Mouse (Mus musculus) kidney, embryonic 16.5 days (tissue): Measurements from ENCODE around the gene Tmem235. TPM values are rescaled to one million over a fixed set of nuclear protein-coding genes. Genes with fewer than 3 reads are reported as not detected.
A peak's percentile ranks its signal among the peaks of the same experiment; 100 is the strongest.

ENCODE experiments used
- ATAC-seq: fragments of 200-750 bp; cut with Nextera tagmentation; 2 replicates; pipeline ENCODE4 v1.8.0; 2017; ENCODE audit warnings: moderate TSS enrichment; ENCODE audit not compliant: low FRiP score, low TSS enrichment
- H3K27ac ChIP-seq: fragments of 300-500 bp; sonication (generic); 2 replicates; pipeline ENCODE4 v1.5.1; 2014; ENCODE audit warnings: low read length
- H3K27me3 ChIP-seq: fragments of 300-500 bp; sonication (generic); 2 replicates; pipeline ENCODE4 v1.6.1; 2014; ENCODE audit warnings: low read length, control low read depth, mixed read lengths; ENCODE audit not compliant: insufficient read depth
- H3K36me3 ChIP-seq: fragments of 300-500 bp; sonication (generic); 2 replicates; pipeline ENCODE4 v1.6.1; 2014; ENCODE audit warnings: low read length, control low read depth, mixed read lengths; ENCODE audit not compliant: insufficient read depth
- H3K4me1 ChIP-seq: fragments of 300-500 bp; sonication (generic); 2 replicates; pipeline ENCODE4 v1.6.1; 2014; ENCODE audit warnings: low read length, control low read depth, mixed read lengths; ENCODE audit not compliant: insufficient read depth
- H3K4me2 ChIP-seq: fragments of 300-500 bp; sonication (generic); replicated peaks from 2 replicates; pipeline ENCODE4 v1.6.1; 2014; ENCODE audit warnings: low read depth, low read length
- H3K4me3 ChIP-seq: fragments of 300-500 bp; sonication (generic); 2 replicates; pipeline ENCODE4 v1.5.1; 2014; ENCODE audit warnings: mild to moderate bottlenecking, low read length
- H3K9ac ChIP-seq: fragments of 300-500 bp; sonication (generic); replicated peaks from 2 replicates; pipeline ENCODE4 v1.6.1; 2014; ENCODE audit warnings: low read length
- H3K9me3 ChIP-seq: fragments of 300-500 bp; sonication (generic); 2 replicates; pipeline ENCODE4 v1.6.1; 2016; ENCODE audit warnings: low read length, control low read depth
- WGBS: fragments of 180-500 bp; shearing (Covaris S2); extraction: QIAGEN DNeasy Blood & Tissue Kit; methylation state at CpG from one replicate; pipeline ENCODE4 v1.1.7; 2014; 5-methylcytosine and 5-hydroxymethylcytosine counted together
- polyA plus RNA-seq: library from polyadenylated mRNA; unstranded; fragments of >200 nt; fragmentation: Nextera tagmentation; extraction: Ambion mirVana; gene quantifications from 2 replicates; pipeline ENCODE4 v1.2.1, GENCODE M21; 2015

The Tmem235 gene
- polyA plus RNA-seq, 1 experiment from 2014 or later: not detected

DNA sequence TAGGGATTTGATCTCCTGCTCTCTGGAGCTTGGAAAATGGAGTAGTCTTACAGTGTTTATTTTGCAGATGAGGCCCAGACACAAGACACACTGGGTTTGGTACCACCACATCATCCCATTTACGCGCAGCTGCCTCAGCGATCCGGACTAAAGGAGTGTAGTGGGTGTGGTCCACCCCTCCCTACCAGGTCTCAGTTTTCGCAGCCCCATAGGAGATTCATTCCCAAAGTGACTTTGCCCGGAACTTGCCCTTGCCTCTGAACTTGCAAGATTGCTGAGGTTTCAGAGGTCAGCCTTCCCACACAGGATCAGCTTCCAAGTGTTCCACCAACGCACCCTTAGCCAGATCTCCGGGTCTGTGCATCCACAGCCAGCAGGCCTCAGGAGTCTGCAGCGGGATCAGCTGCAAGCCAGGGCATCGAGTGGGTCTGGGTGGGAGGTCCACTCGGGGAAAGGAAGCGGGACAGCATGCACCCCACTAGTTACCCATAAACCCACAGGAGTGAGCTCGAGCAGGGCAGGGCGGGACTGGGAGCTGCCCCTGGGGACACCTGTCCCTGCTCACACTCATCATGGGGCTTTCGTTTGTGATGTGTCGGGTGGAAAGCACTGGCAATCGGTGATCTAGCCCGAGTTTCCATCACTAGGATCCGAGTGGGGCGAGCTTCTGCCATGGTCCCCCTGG is 27.8 kb downstream of the Tmem235 start:
- WGBS: 19% methylated on average over 20 of the region's 20 CpGs
- no peak for ATAC-seq

DNA sequence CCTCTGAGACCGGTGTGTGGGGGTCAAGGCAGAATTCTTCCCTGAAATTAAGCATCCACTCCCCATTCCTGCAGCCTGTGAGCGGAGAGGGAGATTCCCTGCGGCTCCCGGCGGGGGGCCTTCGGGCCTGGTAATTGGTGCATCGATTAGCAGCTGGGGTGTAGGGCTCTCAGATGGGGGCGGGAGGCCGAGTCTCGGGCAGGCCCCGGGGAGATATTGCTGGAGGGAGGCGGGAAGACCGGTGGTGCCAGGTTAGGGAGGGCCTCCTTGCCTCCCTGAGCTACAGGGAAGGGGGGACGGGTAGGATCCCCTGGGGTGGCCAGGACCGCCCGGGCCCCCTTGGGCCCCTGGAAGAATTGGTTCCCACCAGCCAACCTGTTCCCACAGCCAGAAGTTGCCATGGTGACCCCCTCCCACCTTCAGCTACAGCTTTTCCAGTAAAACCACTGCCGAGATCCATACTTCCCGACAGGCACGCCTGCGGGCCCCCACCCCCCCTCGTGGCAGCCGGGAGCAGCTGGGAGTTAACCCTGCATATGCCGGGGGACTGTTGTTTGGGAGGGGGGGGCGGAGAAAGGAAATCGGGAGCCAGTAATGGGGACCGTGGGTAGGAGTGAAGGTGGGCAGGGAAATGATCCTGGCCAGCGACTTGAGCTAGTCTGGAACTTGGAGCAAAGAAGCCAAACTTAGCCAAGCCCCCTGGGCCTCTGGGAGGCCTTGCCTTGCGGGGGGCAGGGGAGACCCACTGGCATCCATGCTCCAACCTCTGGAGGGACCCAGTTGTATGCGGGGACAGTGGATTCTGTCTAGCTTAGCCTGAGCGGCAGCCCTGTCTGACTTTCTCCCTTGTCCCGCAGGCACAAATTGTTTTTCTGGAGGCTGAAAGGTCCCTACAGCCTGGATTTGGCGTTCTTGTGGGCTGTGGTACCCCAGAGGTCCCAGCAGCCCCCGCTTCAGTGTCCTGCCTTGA is 28.6 kb downstream of the Tmem235 start:
- ATAC-seq: no peak; the same call in 1 of the 2 replicates
- peak overlapping the region; percentile 61; the same call in 1 of the 2 replicates for H3K27ac ChIP-seq
- peak overlapping the region; percentile 55 for H3K9ac ChIP-seq
- peak overlapping the region; percentile 50 for H3K4me2 ChIP-seq
- H3K36me3 ChIP-seq: no peaks in the 10 kb centered on the region
- peaks cover 12% of the 10 kb centered on the region; the same call in 1 of the 2 replicates for H3K27me3 ChIP-seq
- 7% methylated on average over 33 of the region's 33 CpGs for WGBS
- peak overlapping the region; percentile 21 for H3K4me3 ChIP-seq
- H3K4me1 ChIP-seq: peaks cover 40% of the 10 kb centered on the region
- no peaks in the 10 kb centered on the region for H3K9me3 ChIP-seq

More for the DNA sequence above, 27.8 kb downstream of the Tmem235 start:
- Histone ChIP-seq H3K27me3 (peaks cover 12% of the 10 kb centered on the region; the same call in 1 of the 2 replicates), H3K4me1 (peaks cover 40% of the 10 kb centered on the region), H3K36me3 (no peaks in the 10 kb centered on the region), H3K9me3 (no peaks in the 10 kb centered on the region), H3K9ac (peak overlapping the region; percentile 55; the same call in 1 of the 2 replicates), H3K4me2 (peak overlapping the region; percentile 50), H3K27ac (no peak overlapping the region), H3K4me3 (no peak overlapping the region)

DNA sequence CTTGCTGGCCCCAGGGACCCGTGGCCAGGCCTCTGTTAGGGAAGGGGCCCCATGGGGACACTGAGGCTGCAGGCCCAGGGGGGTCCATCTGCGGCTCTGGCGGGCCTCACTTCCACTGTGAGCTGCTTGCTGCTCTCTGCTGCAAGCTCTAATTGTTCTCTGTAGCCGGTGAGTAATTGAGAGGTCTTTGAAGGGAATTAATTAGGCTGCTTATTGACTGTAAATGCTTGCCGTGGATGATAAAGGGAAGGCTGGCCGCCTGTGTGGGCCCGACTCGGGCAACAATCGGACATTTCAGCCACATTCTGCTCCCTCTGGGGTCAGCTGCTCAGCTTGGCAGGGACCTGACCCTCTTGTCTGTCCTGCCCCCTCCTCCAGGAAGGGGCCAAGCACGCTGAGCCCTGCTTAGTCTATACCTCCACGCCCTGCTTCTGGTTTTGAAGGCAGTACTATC is 29.4 kb downstream of the Tmem235 start:
- Histone ChIP-seq H3K4me3 (no peak overlapping the region), H3K4me2 (peak overlapping the region; percentile 50; the same call in 1 of the 2 replicates)

DNA sequence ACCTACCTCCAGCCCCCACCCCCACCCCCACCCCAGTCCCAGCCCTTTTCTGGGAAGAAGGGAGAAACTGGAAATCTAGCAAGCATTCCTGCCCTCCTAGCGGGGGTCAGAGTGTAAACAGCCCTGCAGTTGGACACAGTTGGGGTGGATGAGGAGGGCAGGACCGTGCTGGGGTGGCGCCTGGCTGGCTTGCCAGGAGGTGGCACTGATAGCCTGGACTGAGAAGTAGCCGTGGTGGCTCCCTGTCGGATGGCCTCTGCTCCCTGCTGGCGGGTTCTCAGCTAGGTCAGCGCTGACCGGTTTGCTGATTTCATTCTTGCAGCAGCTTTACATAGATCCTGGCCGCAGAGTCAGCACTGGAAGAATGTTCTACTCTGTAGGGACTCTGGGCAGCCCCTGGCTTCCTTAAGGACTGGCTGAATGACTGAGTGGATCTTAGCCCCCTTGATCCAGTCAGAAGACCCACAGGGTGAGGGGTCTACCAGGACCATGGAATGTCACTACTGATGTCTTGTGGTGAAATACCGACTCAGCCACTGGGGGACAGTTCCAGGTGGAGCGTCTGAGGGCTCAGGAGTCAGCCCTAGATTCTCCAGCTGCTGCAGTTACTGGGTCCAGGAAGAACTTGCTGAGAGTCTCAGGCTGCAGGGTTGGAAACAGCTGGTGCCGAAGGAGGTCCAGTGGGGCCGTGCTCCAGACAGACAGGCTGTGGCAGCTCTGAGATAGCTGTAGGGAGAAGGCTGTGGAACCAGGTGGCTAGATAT is 30.1 kb downstream of the Tmem235 start:
- no peak overlapping the region for H3K27ac ChIP-seq
- H3K4me3 ChIP-seq: no peak overlapping the region
- no peaks in the 10 kb centered on the region for H3K9me3 ChIP-seq
- H3K36me3 ChIP-seq: no peaks in the 10 kb centered on the region
- WGBS: 27% methylated on average over 13 of the region's 13 CpGs
- no peak overlapping the region for H3K4me2 ChIP-seq
- peaks cover 12% of the 10 kb centered on the region; the same call in 1 of the 2 replicates for H3K27me3 ChIP-seq
- peaks cover 40% of the 10 kb centered on the region for H3K4me1 ChIP-seq
- peak; percentile 76 for ATAC-seq
- no peak overlapping the region for H3K9ac ChIP-seq

More for the DNA sequence above, 29.4 kb downstream of the Tmem235 start:
- Histone ChIP-seq H3K9me3 (no peaks in the 10 kb centered on the region), H3K9ac (peak overlapping the region; percentile 55), H3K27ac (peak overlapping the region; percentile 61), H3K36me3 (no peaks in the 10 kb centered on the region), H3K27me3 (peaks cover 12% of the 10 kb centered on the region; the same call in 1 of the 2 replicates), H3K4me1 (peaks cover 40% of the 10 kb centered on the region)
- WGBS: 15% methylated on average over 11 of the region's 11 CpGs
- peak; percentile 32; the same call in 1 of the 2 replicates for ATAC-seq

DNA sequence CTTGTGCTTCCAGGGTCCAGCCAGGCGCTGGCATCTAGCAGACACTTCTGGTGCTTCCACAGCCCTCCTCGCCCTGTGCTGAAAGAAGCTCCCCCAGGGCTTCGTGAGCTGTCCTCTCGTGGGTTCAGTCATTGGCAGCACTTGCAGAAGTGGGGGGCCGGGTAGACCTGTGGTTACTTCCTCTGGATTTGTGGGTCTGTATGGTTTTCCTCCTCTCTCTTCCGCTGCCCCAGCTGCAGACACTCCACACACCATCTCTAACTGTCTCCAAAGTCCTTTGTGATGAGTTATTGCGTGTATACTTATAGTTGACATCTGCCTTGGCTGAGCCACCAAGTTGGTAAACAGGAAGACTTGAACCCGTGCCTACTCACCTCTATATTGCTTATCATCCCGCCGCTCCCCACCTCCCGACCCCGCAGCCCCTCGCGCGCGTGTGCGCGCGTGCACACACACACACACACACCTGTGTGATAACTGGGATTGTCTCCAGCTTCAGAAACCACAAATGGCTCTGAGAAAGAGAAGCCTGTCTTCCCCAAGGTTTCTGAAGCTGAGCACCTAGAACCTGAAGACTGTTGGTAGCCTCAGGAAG is 31.1 kb downstream of the Tmem235 start:
- H3K9me3 ChIP-seq: no peaks in the 10 kb centered on the region
- no peak overlapping the region for H3K4me3 ChIP-seq
- H3K27ac ChIP-seq: no peak overlapping the region
- WGBS: 89% methylated on average over 19 of the region's 19 CpGs
- no peak overlapping the region for H3K4me2 ChIP-seq
- peaks cover 12% of the 10 kb centered on the region; the same call in 1 of the 2 replicates for H3K27me3 ChIP-seq
- no peak overlapping the region for H3K9ac ChIP-seq
- H3K4me1 ChIP-seq: peaks cover 37% of the 10 kb centered on the region
- ATAC-seq: no peak
- no peaks in the 10 kb centered on the region for H3K36me3 ChIP-seq

DNA sequence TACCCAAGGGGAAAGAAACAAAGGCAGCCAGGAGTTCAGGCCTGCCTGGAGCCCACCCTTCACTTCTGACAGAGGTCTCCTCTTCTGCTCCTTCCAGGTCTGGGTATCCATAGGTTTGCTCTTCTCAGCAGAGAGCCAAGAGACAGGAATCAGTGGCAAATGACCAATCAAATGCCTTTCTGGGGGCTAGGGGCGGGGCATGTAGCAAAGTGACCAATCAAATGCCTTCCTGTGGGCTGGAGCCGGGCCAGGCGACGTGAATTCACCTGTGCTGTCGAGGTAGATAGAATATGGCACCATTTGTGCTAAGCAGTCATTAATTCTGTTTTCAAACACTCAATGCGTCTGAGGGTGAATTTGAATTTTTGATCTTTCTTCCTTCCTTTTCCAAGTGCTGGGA is 31.6 kb downstream of the Tmem235 start:
- Histone ChIP-seq H3K9ac (no peak overlapping the region), H3K4me2 (no peak overlapping the region), H3K36me3 (no peaks in the 10 kb centered on the region), H3K4me1 (peaks cover 37% of the 10 kb centered on the region), H3K9me3 (no peaks in the 10 kb centered on the region), H3K27ac (no peak overlapping the region), H3K4me3 (no peak overlapping the region), H3K27me3 (peaks cover 12% of the 10 kb centered on the region; the same call in 1 of the 2 replicates)
- 63% methylated on average over 6 of the region's 6 CpGs for WGBS
- no peak for ATAC-seq

DNA sequence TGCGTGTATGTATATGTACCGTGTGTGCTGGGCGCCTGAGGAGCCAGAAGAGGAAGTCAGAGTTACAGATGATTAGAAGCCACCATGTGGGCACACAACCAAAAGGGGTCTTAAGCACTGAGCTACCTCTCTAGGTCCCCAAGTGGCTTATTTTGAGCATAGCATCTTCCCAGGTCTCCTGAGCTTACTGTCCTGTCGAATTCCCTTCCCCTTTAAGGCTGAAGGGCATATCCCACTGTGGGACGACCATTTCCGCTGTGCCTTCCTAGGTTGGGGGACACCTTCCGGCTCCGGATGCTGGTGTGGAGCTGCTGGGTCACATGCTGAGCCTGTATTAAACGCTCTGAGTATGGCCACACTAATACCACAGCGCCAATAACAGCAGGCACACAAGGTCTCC is 34.1 kb downstream of the Tmem235 start:
- Histone ChIP-seq H3K36me3 (no peaks in the 10 kb centered on the region), H3K27ac (no peak overlapping the region), H3K9me3 (no peaks in the 10 kb centered on the region), H3K4me3 (no peak overlapping the region), H3K27me3 (peaks cover 9% of the 10 kb centered on the region; the same call in 1 of the 2 replicates), H3K4me2 (no peak overlapping the region), H3K9ac (no peak overlapping the region), H3K4me1 (peaks cover 21% of the 10 kb centered on the region)
- 61% methylated on average over 10 of the region's 10 CpGs for WGBS
- ATAC-seq: no peak

DNA sequence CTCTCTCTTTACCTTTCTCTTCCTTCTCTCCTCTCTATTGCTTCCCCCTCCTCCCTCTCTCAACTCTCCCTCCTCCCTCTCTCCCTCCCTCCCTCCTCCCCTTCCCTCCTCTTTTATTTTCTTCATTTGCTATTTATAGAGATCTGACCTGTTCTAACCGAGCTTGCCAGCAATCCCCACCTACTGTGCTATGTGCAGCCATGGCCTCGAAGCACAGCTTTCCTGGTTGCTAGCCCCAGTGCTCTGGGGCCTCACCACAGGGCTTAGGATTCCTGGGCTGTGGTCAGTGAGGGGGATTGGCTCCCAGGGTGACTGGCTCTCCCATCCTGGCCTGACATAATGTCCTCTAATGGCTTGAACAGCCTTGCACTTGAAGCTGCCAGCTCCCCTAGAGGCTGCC is 36.0 kb downstream of the Tmem235 start:
- WGBS: 37% methylated on average over 2 of the region's 2 CpGs
- Histone ChIP-seq H3K36me3 (no peaks in the 10 kb centered on the region), H3K4me1 (peaks cover 4% of the 10 kb centered on the region; the same call in 1 of the 2 replicates), H3K9me3 (no peaks in the 10 kb centered on the region), H3K4me3 (no peak overlapping the region), H3K4me2 (no peak overlapping the region), H3K9ac (no peak overlapping the region), H3K27me3 (peaks cover 7% of the 10 kb centered on the region; the same call in 1 of the 2 replicates), H3K27ac (no peak overlapping the region)
- ATAC-seq: no peak

DNA sequence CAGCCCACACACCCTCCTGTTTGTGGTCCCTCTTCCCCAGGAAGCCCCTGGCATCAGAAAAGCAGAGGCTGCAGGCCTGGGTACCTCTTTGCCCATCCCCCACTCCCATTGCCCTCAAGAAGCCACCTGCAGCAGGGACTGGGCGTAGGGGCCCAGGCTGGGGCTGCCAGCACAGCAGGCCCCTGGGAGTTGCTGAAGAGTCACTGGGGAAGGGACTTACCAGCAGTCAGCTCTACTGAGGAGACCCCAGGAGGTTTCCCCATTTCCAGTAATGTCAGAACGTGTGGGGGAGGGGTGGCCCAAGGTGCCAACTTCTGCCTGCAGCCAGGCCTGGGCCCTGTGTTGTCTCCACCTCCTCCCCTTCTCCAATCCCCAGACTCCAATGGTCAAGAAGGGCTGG is 41.7 kb downstream of the Tmem235 start:
- Histone ChIP-seq H3K4me3 (no peak overlapping the region), H3K36me3 (no peaks in the 10 kb centered on the region), H3K4me1 (no peaks in the 10 kb centered on the region), H3K27ac (no peak overlapping the region), H3K9ac (no peak overlapping the region), H3K27me3 (no peaks in the 10 kb centered on the region), H3K9me3 (no peaks in the 10 kb centered on the region), H3K4me2 (no peak overlapping the region)
- 75% methylated on average over 2 of the region's 2 CpGs for WGBS
- 0 out of 2 replicates have a peak, but pooled peaks have one; percentile 35 for ATAC-seq
